ENCODE assay signal across 8 mouse cellular contexts in genomic region chr5:92924851-92925477, GRCm38 (mm10).
DNase-seq lines count a peak whose midpoint lies in the region; ATAC-seq lines count a peak whose summit lies in the region.

No protein-coding gene starts in this region.

- peaks cover 36% of the 10 kb centered on the region for H3K36me3 ChIP-seq in hindbrain, embryonic 10.5 days
- H3K36me3 ChIP-seq in limb, embryonic 11.5 days (ENCODE audit: control insufficient read depth, insufficient read depth, low read length) = no peaks in the 10 kb centered on the region
- no peaks in the 10 kb centered on the region for H3K36me3 ChIP-seq in midbrain, embryonic 11.5 days (ENCODE audit: control insufficient read depth, insufficient read depth, low read length)

- H3K27me3 ChIP-seq in hindbrain, embryonic 10.5 days (ENCODE audit: insufficient read depth, poor library complexity, severe bottlenecking) = no peaks in the 10 kb centered on the region
- no peaks in the 10 kb centered on the region for H3K27me3 ChIP-seq in limb, embryonic 11.5 days (ENCODE audit: control insufficient read depth, insufficient read depth, low read length)
- H3K27me3 ChIP-seq in midbrain, embryonic 11.5 days (ENCODE audit: control insufficient read depth, insufficient read depth, low read length) = no peaks in the 10 kb centered on the region

- intact Hi-C loops in left cerebral cortex, postnatal 14 days (cut with DNase I) = no loop called here

- no peak overlapping the region for H3K9ac ChIP-seq in limb, embryonic 11.5 days (ENCODE audit: low read length)
- H3K9ac ChIP-seq in midbrain, embryonic 11.5 days (ENCODE audit: low read length) = peak overlapping the region; percentile 20; the same call in 1 of the 2 replicates

- peak; percentile 98 for DNase-seq in ZHBTc4 (ENCODE audit: low read depth, low spot score)
- peak; percentile 71 for DNase-seq in fat pad, adult 2 months (ENCODE audit: extremely low read depth, low read depth, low spot score)
- DNase-seq in hindbrain, embryonic 10.5 days (ENCODE audit: low spot score) = no peak
- DNase-seq in limb, embryonic 11.5 days (ENCODE audit: low spot score) = peak; percentile 70
- peak; percentile 88 for DNase-seq in midbrain, embryonic 11.5 days (ENCODE audit: low spot score, missing footprints)
- DNase-seq in urinary bladder, postnatal 14 days (ENCODE audit: low spot score) = peak; percentile 84
- no peak for DNase-seq in gastrocnemius, adult 8-10 months (ENCODE audit: low spot score in 2 of 2)
- DNase-seq in left cerebral cortex, postnatal 14 days (ENCODE audit: low spot score in 2 of 2) = no peak

- H3K27ac ChIP-seq in hindbrain, embryonic 10.5 days = peak overlapping the region; percentile 56; the same call in 1 of the 2 replicates
- H3K27ac ChIP-seq in limb, embryonic 11.5 days (replicated peaks; ENCODE audit: low read depth, low read length) = no peak overlapping the region
- H3K27ac ChIP-seq in midbrain, embryonic 11.5 days (ENCODE audit: low read depth, low read length) = no peak overlapping the region

- peak overlapping the region; percentile 27 for H3K4me3 ChIP-seq in hindbrain, embryonic 10.5 days
- no peak overlapping the region for H3K4me3 ChIP-seq in limb, embryonic 11.5 days (ENCODE audit: low read depth, low read length)
- H3K4me3 ChIP-seq in midbrain, embryonic 11.5 days (ENCODE audit: low read depth, low read length) = no peak overlapping the region

- ATAC-seq in limb, embryonic 11.5 days (ENCODE audit: insufficient number of reproducible peaks, low FRiP score, low TSS enrichment, low read depth) = peak; percentile 63; the same call in 1 of the 2 replicates
- ATAC-seq in midbrain, embryonic 11.5 days (ENCODE audit: low FRiP score) = peak; percentile 62; the same call in 1 of the 2 replicates

- 8% methylated on average over 17 of the region's 17 CpGs for WGBS in hindbrain, embryonic 10.5 days
- 4% methylated on average over 17 of the region's 17 CpGs for WGBS in limb, embryonic 11.5 days
- WGBS in midbrain, embryonic 11.5 days = 5% methylated on average over 17 of the region's 17 CpGs

- H3K9me3 ChIP-seq in hindbrain, embryonic 10.5 days = no peaks in the 10 kb centered on the region
- H3K9me3 ChIP-seq in limb, embryonic 11.5 days (ENCODE audit: control insufficient read depth, low read length) = no peaks in the 10 kb centered on the region
- no peaks in the 10 kb centered on the region for H3K9me3 ChIP-seq in midbrain, embryonic 11.5 days (ENCODE audit: control insufficient read depth, low read length)

- H3K4me2 ChIP-seq in limb, embryonic 11.5 days (ENCODE audit: low read depth, severe bottlenecking) = peak overlapping the region; percentile 36
- peak overlapping the region; percentile 19 for H3K4me2 ChIP-seq in midbrain, embryonic 11.5 days

- peaks cover 26% of the 10 kb centered on the region for H3K4me1 ChIP-seq in hindbrain, embryonic 10.5 days (replicated peaks)
- H3K4me1 ChIP-seq in limb, embryonic 11.5 days (ENCODE audit: control insufficient read depth, insufficient read depth, low read length) = peaks cover 5% of the 10 kb centered on the region
- H3K4me1 ChIP-seq in midbrain, embryonic 11.5 days (ENCODE audit: control insufficient read depth, insufficient read depth, low read length) = peaks cover 7% of the 10 kb centered on the region

Comparison
In these comparisons a context has a peak if more than half of its experiments do, and no peak if none do; other contexts are left out.
1. DNase-seq: peak in ZHBTc4 (single experiment), fat pad, adult 2 months (single experiment), limb, embryonic 11.5 days (single experiment), midbrain, embryonic 11.5 days (single experiment) and urinary bladder, postnatal 14 days (single experiment); none in hindbrain, embryonic 10.5 days (single experiment), gastrocnemius, adult 8-10 months (0 of 2) and left cerebral cortex, postnatal 14 days (0 of 2).